Mouse (Mus musculus) hindbrain, embryonic 16.5 days (tissue): ENCODE results near the gene Klhl33. TPM values are rescaled to one million over a fixed set of nuclear protein-coding genes. Genes with fewer than 3 reads are reported as not detected.
"Not testable (repeated sequence)": the region's sequence is repeated elsewhere in the genome, so short reads cannot be mapped to it uniquely, and the experiment has no call there.

Experiments used
- ATAC-seq: fragments of 200-750 bp; cut with Nextera tagmentation; 2 replicates; pipeline ENCODE4 v1.8.0; 2017; ENCODE audit warnings: moderate TSS enrichment, moderate library complexity
- H3K27ac ChIP-seq: fragments of 300-500 bp; sonication (generic); 2 replicates; pipeline ENCODE4 v1.5.1; 2014; ENCODE audit warnings: low read depth, mild to moderate bottlenecking, control low read depth, low read length, moderate library complexity
- H3K27me3 ChIP-seq: fragments of 300-500 bp; sonication (generic); replicated peaks from 2 replicates; pipeline ENCODE4 v1.6.1; 2014; ENCODE audit warnings: low read length; ENCODE audit not compliant: control insufficient read depth, insufficient read depth
- H3K36me3 ChIP-seq: fragments of 300-500 bp; sonication (generic); 2 replicates; pipeline ENCODE4 v1.6.1; 2014; ENCODE audit warnings: mild to moderate bottlenecking, low read length, moderate library complexity, mixed read lengths; ENCODE audit not compliant: control insufficient read depth, insufficient read depth
- H3K4me1 ChIP-seq: fragments of 300-500 bp; sonication (generic); 2 replicates; pipeline ENCODE4 v1.6.1; 2014; ENCODE audit warnings: low read depth, low read length; ENCODE audit not compliant: control insufficient read depth, insufficient read depth
- H3K4me2 ChIP-seq: fragments of 300-500 bp; sonication (generic); 2 replicates; pipeline ENCODE4 v1.6.1; 2014; ENCODE audit warnings: mild to moderate bottlenecking, low read length, control low read depth, moderate library complexity
- H3K4me3 ChIP-seq: fragments of 300-500 bp; sonication (generic); 2 replicates; pipeline ENCODE4 v1.5.1; 2014; ENCODE audit warnings: mild to moderate bottlenecking, low read length, control low read depth, moderate library complexity
- H3K9ac ChIP-seq: fragments of 300-500 bp; sonication (generic); 2 replicates; pipeline ENCODE4 v1.6.1; 2014; ENCODE audit warnings: low read depth, mild to moderate bottlenecking, control low read depth, low read length, moderate library complexity
- H3K9me3 ChIP-seq: fragments of 300-500 bp; sonication (generic); 2 replicates; pipeline ENCODE4 v1.6.1; 2014; ENCODE audit warnings: mild to moderate bottlenecking, low read length, moderate library complexity; ENCODE audit not compliant: control insufficient read depth
- WGBS: fragments of 180-500 bp; shearing (Covaris S2); extraction: QIAGEN DNeasy Blood & Tissue Kit; methylation state at CpG from one replicate; pipeline ENCODE4 v1.1.7; 2014; 5-methylcytosine and 5-hydroxymethylcytosine counted together
- polyA plus RNA-seq: library from polyadenylated mRNA; unstranded; fragments of >200 nt; fragmentation: Nextera tagmentation; extraction: Ambion mirVana; gene quantifications from 2 replicates; pipeline ENCODE4 v1.2.1, GENCODE M21; 2015

Klhl33 gene
- polyA plus RNA-seq, 1 experiment from 2014 or later: 4.3 TPM

DNA sequence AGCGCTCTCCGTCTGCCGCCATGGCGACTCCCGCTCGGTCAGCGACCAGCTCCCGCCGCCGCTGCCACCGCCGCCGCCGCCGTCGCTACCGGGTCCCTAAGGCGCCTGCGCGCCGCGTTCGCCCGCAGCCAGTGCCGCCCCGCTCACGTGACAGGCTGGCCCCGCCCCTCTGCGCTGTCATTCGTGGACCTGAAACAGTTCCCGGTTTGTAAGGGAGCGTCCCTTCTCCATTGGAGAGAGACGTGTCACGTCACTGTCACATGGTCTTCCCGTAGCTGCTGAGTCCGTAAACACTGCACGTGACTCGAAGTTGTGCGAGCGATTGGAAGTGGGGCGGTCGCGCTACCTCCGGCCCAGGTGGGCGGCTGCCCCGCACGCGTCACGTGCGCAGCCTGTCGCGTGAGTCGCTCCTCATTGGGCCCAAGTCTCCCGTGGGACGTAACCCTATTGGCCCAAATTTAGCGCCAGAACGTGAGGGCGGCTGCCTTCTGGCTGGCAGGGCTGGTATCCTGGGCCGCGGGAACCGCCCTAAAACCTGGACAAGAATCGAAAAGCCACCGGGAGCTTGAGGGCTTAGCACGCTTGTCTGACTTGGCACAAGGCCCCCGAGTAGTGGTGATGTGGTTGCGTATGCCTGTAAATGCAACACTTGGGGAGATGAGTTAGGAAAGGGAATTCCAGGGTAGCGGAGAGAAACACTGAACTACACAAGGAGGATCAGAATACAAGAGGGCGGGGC, 33.6 kb upstream of the Klhl33 start, which contains the start of the genes Pip4p1 and Pnp:
Gene Pip4p1 (minus strand): TSS at position 103 of the 739 bp plus-strand sequence.
Gene Pnp (plus strand): TSS at position 329 of the 739 bp plus-strand sequence.
- Histone ChIP-seq H3K9ac (peak within 1 kb of the TSS; percentile 98), H3K4me3 (peak within 1 kb of the TSS; percentile 90), H3K27ac (peak within 1 kb of the TSS; percentile 91), H3K4me1 (peaks cover 20% of the 10 kb centered on the region), H3K9me3 (no peaks in the 10 kb centered on the region), H3K27me3 (no peaks in the 10 kb centered on the region), H3K4me2 (peak within 1 kb of the TSS; percentile 88), H3K36me3 (peaks cover 22% of the 10 kb centered on the region)
- ATAC-seq: peak; percentile 99
- under 1% methylated on average over 53 of the region's 68 CpGs for WGBS

DNA sequence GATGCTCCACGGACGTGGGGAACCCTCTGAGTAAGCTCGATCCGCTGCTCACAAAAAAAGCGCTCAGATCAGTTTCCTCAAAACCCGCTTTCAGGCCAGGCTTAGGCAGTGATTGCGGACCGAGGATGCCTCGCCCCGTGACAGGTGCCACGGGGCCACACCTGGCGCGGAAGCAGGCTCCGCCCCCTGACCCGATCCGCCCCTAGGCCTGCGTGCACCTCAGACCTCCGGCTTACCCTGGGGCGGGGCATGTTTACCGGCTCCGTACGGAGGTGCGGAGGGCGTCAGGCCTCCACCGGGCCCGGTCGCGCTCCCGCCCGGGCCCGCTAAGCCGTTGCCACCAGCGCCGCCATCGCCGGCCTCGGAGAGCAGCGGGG, 33.1 kb upstream of the Klhl33 start:
- H3K4me1 ChIP-seq: peaks cover 24% of the 10 kb centered on the region
- under 1% methylated on average over 24 of the region's 38 CpGs for WGBS
- peak overlapping the region; percentile 98 for H3K9ac ChIP-seq
- peak; percentile 41 for ATAC-seq
- H3K36me3 ChIP-seq: peaks cover 22% of the 10 kb centered on the region
- H3K4me2 ChIP-seq: peak overlapping the region; percentile 88
- peak overlapping the region; percentile 90 for H3K4me3 ChIP-seq
- H3K9me3 ChIP-seq: no peaks in the 10 kb centered on the region
- peak overlapping the region; percentile 91 for H3K27ac ChIP-seq
- H3K27me3 ChIP-seq: no peaks in the 10 kb centered on the region

DNA sequence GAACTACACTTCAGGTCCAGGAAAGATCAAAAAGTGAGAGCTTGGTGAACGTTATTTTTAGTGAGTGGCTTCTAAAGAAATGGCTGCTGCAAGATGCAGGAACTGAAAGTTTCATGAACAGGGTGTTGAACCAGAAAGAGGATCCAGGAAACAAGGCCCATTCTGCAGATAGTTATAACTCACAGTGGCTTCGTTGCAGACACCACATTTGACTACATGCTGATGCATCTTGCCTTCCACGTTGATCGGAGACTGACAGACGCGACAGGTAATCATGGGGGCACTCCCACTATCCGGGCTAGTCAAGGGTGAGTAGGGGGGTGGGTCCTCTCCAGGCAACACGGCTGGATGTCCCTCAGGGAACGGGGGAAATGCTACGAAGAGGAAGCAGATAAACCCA, 32.6 kb upstream of the Klhl33 start:
- Histone ChIP-seq H3K36me3 (peaks cover 22% of the 10 kb centered on the region), H3K27ac (peak overlapping the region; percentile 91), H3K4me2 (peak overlapping the region; percentile 88), H3K4me3 (peak overlapping the region; percentile 90), H3K9me3 (no peaks in the 10 kb centered on the region), H3K4me1 (peaks cover 24% of the 10 kb centered on the region), H3K9ac (peak overlapping the region; percentile 98), H3K27me3 (no peaks in the 10 kb centered on the region)
- WGBS: 14% methylated on average over 10 of the region's 10 CpGs
- no peak for ATAC-seq

DNA sequence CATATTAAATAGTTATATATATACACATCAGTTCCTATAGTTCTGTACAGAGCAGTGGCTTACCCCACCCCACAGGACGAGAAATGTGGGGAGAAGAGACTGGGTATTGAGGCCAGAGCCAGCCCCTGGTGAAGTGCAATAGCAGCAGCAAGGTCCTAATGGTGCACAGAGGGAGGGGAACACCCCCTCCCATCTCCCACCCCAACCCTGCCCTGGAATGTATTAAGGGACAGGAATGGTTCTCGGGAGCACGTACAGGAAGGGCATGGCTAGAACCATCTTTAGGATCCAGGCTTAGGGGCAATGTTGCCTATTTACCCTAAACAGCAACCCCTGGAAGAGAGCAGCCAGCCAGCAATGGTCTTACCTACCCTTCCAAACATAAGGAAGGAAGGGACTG, 30.1 kb upstream of the Klhl33 start:
- Histone ChIP-seq H3K4me2 (no peak overlapping the region), H3K27ac (no peak overlapping the region), H3K27me3 (no peaks in the 10 kb centered on the region), H3K9me3 (no peaks in the 10 kb centered on the region), H3K4me3 (no peak overlapping the region), H3K4me1 (peaks cover 31% of the 10 kb centered on the region), H3K36me3 (peaks cover 22% of the 10 kb centered on the region), H3K9ac (no peak overlapping the region)
- ATAC-seq: no peak
- whole genome bisulfite sequencing: 73% methylated on average over 3 of the region's 3 CpGs

DNA sequence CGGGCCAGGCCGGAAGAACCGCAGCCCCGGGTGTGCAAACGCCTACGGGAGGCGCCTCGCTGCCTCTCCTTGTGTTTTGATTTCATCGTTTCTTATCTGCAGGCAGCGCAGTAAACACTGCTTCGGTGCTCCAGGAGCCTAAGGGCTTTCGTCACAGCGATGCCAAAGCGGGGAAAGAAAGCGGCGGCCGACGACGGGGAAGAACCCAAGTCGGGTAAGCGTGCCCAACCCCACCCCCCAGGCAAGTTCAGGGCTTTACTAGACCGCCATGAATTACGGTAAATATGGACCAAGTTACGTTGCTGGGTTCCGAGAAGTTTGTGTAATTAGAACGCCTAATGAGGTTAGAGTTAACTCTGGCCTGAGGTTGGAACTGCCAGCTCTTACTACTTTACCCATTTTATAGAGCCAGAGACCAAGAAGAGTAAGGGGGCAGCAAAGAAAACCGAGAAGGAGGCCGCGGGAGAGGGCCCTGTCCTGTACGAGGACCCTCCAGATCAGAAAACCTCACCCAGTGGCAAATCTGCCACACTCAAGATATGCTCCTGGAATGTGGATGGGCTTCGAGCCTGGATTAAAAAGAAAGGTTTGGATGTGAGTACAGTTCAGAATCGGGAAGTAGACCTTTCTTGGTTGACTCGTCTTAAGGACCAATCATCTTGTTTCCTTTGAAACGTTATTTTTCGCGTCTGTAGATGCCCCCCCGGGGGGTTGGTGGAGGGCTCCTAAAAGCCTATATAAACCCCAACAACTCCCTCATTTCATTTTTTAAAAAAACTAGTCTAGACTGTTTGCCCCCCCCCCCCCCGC, 28.0 kb upstream of the Klhl33 start:
- WGBS: 1% methylated on average over 38 of the region's 38 CpGs
- H3K4me3 ChIP-seq: peak overlapping the region; percentile 85
- H3K36me3 ChIP-seq: peaks cover 22% of the 10 kb centered on the region
- peak overlapping the region; percentile 80 for H3K9ac ChIP-seq
- peak overlapping the region; percentile 82 for H3K27ac ChIP-seq
- peak overlapping the region; percentile 95 for H3K4me2 ChIP-seq
- H3K4me1 ChIP-seq: peaks cover 28% of the 10 kb centered on the region
- H3K9me3 ChIP-seq: no peaks in the 10 kb centered on the region
- ATAC-seq: peak; percentile 66
- no peaks in the 10 kb centered on the region for H3K27me3 ChIP-seq

DNA sequence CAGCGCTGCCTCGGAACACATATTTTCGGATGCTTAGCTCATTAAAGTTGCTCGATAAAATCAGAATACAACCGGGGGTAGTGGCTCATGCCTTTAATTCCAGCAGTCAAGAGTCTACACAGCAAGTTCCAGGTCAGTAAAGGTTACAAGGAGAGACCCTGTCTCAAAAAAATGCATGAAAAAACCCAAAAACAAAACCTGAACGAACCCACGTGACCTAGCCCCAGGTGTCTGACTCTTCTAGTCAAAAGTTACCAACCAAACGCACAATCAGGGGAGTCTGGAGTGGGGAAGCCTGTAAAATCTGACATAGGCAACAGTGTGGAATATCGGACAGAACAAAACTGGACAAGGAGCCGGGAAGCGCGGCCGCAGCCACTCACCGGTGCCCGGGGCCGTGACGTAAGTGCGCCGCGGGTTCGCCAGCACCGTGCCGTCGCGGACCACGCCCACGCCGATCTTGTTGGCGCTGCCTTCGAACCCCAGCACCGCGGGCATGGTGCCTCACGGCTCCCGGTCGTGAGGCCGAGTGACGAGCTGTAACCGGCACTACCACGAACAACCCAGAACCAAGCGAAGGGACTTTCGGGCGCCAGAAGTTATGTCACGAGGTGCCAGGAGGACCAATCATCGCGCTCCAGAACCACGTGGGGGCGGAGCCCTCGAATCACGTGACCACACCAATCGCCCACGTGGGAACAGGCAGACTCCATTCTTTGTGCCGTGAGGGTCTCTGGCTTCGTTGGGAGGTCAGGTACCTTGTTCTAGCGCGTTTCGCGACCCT, 27.2 kb upstream of the Klhl33 start, which contains the start of the genes Osgep and Apex1:
Gene Osgep (minus strand): TSS at position 613 of the 784 bp plus-strand sequence.
Gene Apex1 (plus strand): TSS at position 688 of the 784 bp plus-strand sequence.
- no peaks in the 10 kb centered on the region for H3K27me3 ChIP-seq
- H3K4me2 ChIP-seq: peak within 1 kb of the TSS; percentile 95
- ATAC-seq: peak; percentile 97
- peak within 1 kb of the TSS; percentile 85 for H3K4me3 ChIP-seq
- H3K27ac ChIP-seq: peak within 1 kb of the TSS; percentile 82
- H3K36me3 ChIP-seq: peaks cover 22% of the 10 kb centered on the region
- WGBS: 0% methylated on average over 51 of the region's 57 CpGs
- H3K9me3 ChIP-seq: no peaks in the 10 kb centered on the region
- peak within 1 kb of the TSS; percentile 80 for H3K9ac ChIP-seq
- peaks cover 22% of the 10 kb centered on the region for H3K4me1 ChIP-seq

DNA sequence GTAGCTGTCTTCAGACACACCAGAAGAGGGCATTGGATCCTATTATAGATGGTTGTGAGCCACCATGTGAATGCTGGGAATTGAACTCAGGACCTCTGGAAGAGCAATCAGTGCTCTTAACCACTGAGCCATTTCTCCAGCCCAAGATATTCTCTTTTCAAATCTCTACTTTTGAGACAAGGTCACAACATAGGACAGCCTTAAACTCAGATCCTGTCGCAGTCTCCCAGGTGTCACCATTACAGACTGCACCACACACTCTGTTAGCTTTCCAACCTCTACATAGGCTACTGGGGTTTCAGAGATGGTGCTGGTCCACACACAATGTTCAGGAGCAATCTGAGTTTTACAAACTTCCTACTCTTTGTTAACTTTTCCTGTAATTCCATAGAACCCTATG, 26.1 kb upstream of the Klhl33 start:
- not testable (repeated sequence) for H3K9ac ChIP-seq
- 84% methylated on average over 1 of the region's 1 CpGs for WGBS

DNA sequence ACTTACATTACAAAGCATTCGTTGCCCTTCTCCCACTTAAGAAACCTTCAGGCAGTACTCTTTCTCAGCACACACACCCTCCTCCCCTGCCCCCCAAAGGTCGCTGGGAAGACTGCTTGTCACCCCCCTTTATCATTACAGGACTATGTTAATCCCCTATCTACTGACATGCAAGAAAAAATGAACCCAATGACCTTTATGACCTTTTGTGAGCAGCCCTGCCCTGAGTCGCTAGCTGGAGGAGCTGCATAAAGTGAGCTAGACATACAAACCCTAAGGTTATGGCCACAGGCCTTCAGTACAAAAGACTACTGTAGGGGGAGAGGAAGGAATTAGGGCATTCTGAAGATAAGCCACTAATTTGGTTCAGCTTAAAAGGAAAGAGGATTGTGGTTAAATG, 14.0 kb upstream of the Klhl33 start:
- WGBS: 62% methylated on average over 3 of the region's 3 CpGs
- Histone ChIP-seq H3K36me3 (peaks cover 20% of the 10 kb centered on the region), H3K9ac (no peak overlapping the region), H3K27ac (no peak overlapping the region), H3K9me3 (no peaks in the 10 kb centered on the region), H3K4me1 (no peaks in the 10 kb centered on the region), H3K4me3 (no peak overlapping the region), H3K4me2 (no peak overlapping the region), H3K27me3 (no peaks in the 10 kb centered on the region)
- ATAC-seq: no peak

More for the DNA sequence above, 26.1 kb upstream of the Klhl33 start:
- Histone ChIP-seq H3K4me3 (peak overlapping the region; percentile 85; the same call in 1 of the 2 replicates), H3K36me3 (peaks cover 19% of the 10 kb centered on the region), H3K4me1 (peaks cover 17% of the 10 kb centered on the region), H3K4me2 (peak overlapping the region; percentile 79)
- not testable (repeated sequence) for H3K27me3 ChIP-seq, H3K27ac ChIP-seq, ATAC-seq, H3K9me3 ChIP-seq
